Mouse (Mus musculus) adipose tissue, adult 10 weeks (tissue): ENCODE results near the gene Lck. TPM values are rescaled to one million over a fixed set of nuclear protein-coding genes. Genes with fewer than 3 reads are reported as not detected.

Source experiments
- polyA plus RNA-seq: library from polyadenylated mRNA; stranded (reverse); fragments of 350-450 nt; fragmentation: Illumina TruSeq; extraction: RNeasy Lipid Tissue Mini Kit (QIAGEN cat#74804); gene quantifications from one replicate; pipeline ENCODE4 v1.2.3, GENCODE M21; 2014; ENCODE audit warnings: low read depth, low replicate concordance

The Lck gene
- polyA plus RNA-seq, result 1.5 TPM

DNA sequence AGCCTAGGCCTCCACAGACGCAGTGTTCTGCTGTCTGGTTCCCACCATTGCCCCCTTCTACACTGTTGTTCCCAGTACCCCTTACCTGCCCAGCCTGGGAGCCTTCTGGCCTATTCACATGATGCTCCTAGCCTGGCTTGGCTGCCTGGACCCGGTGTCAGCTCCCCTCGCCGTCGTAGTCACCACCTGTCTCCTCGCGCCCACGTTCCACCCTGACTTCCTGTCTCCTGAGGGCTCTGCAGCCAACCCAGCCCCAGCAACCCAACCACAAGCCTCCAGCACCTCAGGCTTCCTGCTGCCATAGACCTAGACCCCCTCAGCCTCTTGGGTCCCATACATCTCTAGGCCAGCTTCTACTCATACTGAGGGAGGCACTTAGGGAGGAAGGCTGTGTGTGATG, at the start of gene Lck:
Gene Lck, minus strand, starts transcription at position 212 of the 400 bp plus-strand sequence.

DNA sequence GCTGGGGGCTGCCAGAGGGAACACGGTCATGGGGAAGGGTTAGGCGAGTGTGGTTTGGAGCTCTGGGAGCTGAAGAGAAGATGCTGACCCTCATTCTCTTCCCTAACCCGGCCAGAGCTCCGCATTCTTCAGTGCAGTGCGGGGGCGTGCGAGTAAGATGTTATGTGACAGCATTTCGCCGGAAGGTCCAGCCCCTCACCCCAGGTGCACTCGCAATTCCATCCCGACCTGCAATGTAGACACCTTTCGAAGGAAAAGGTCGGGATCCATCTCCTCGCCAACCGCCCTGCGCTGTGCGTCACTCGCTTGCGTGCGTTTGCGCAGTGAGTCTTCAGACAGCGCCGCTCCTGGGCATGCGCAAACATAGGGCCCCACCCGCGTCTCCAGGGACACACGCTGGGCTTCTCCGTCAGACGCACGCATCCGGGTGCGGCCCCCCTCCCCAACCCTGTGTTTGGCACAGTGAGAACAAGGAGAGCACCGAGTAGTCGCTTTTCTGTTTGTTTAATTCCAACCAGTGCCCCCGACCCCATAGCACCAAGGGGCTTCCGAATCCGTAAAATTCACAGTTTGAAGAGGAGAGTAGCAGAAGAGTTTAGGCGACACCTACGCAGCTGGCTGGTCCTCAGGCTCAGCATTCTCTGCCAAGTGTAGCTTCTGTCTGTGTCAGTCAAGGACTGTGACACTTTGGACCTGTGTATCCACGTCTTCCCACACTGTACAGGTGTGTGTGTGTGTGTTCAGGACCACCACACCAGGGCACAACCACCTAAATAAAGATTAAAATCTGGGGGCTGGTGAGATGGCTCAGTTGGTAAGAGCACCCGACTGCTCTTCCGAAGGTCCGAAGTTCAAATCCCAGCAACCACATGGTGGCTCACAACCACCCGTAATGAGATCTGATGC, 45.6 kb upstream of the Lck start, which contains the start of gene Iqcc:
Gene Iqcc, minus strand, starts transcription at position 314 of the 906 bp plus-strand sequence.

DNA sequence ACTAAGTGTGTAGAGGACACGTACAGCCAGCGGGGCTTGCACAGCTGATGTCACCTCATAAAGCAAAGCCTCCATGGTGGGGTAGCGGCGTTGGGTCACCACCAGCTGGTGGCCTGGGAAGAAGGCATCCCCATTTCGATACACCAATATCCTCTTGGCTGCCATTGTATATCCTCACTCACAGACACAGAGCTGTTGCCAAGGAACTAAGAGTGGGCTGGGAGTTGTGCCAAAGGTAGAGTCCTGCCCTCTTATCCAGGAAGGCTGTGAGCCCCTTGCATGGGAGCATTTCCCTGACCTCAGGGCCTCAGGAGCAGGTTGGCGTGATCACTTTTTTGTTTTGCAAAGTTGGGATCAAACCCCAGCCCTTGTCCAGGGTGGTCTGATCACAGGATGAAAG, 40.7 kb upstream of the Lck start, which contains the start of gene Dcdc2b:
Gene Dcdc2b, minus strand, starts transcription at position 165 of the 400 bp plus-strand sequence.

DNA sequence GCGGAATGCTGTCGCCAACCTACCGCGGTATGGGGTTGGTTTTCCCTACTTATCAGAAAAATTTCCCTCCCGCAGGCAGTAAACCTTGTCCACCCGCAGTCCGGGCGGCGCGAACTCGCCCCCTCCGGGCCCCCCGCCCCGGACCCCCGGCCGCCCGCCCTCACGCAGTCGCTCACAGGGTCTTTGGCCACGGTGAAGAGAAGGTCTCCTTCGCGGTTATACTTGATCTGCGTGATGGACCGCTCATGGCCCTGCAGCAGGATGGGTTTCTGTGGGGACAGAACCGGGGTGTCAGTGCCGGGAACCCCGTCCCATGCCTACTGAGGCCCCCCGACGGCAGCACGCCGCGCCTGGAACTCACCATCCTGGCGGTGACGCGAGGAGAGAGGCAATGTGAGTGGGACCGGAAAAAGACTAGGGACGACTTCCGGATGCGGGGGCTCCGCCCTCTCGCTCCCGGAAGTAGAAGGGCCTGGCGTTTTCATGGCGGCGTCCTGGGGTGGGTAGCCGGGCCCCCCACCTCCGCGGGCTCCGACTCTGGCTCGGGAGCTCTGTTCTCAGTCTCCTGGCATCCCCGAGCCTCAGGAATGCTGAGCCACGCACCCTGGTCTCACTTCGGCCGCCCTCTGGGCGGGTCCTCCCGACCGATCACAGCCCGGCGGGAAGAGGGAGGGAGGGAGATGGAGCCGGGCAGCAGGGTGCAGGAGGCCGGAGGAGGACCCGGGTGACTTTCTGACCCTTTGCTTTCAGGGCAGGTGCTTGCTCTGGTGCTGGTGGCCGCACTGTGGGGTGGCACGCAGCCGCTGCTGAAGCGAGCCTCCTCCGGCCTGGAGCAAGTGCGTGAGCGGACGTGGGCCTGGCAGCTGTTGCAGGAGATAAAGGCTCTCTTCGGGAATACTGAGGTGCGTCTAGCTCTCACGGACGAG, 27.1 kb upstream of the Lck start, which contains the start of the genes Eif3i and Tmem234:
Gene Eif3i, minus strand, starts transcription at position 416 of the 926 bp plus-strand sequence.
Gene Tmem234, plus strand, starts transcription at position 436 of the 926 bp plus-strand sequence.

DNA sequence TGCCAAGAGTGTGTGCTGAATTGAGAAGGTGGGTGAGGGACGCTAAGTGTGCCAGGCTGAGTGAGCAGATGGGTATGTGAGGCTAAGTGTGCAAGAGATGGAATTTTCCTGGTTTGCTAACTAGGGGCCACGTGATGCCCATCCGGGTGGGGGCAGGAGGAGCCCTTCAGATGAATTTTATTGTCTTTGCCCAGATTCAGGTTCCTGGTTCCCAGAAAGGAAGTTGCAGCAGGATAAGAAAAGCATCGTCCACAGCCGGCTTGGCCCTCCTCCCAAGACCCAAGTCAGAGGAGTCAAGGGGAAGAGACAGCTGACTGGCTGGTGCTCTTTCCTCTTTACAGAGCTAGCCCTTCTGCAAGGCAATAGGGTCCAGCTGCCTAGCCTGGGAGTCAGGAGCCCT, 5.0 kb upstream of the Lck start, which contains the start of gene Fam167b:
Gene Fam167b, minus strand, starts transcription at position 84 of the 400 bp plus-strand sequence.

DNA sequence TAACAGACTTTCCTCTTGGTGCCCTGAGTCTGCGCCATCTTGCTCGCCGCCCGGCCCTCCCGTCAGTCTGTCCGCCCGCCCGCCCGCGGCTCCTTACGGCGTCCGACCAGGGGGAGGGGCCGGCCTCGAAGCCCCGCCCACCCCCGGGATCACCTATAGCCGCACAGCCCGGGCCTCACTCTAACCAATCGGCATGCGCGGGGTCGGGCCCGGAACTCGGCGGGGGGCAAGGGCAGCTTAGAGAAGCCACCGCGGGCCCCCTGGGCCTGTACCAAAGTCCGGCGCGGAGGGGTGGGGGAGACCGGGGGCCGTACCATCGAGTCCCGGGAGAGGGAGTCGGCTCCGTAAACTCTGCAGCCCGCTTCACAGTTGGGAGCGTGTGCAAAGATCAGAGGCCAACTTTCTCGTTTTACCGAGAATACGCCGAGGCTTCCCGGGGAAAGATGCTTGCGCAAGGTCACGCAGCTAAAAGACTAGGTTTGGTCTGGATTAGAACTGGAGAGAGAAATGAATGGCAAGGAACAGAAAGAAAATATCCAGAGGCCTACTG, 30.8 kb downstream of the Lck start, which contains the start of gene Hdac1:
Gene Hdac1, minus strand, starts transcription at position 122 of the 550 bp plus-strand sequence.

DNA sequence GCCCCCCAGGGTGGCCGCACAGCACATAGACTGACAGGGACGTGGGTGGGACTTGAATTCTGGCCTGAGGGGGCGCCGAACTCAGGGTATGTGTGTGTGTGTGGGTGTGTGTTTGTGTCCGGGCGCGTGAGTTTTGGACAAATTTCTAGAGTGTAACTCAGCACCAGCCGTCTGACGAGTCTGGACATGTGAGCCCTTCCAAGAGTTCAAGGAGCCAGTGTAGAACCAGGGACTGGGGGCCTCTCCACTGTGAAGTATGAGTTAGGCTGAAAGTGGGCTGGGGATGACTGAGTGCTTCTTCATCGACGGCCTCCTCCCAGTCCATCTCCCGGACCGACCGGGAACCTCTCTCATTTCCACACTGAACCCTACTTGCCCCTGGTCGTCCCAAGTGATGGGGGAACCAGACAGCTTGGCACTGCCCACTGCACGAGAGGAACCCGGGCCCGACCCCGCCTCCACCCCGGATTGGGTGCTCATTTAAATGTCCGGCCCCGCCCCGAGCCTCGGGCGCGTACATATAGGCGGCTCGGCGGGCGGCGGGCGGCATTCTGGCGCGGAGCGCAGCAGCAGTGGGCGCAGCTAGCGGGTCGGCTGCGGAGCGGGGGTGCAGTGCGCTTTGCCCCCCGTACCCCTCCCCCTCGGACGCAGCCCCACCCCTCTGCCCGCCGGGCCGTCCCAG, 60.2 kb downstream of the Lck start, which contains the start of gene Marcksl1:
Gene Marcksl1, plus strand, starts transcription at position 496 of the 682 bp plus-strand sequence.

Other genes with a start within 250 kb of the Lck start
- 58.2 TPM for gene Rbbp4, start 238.3 kb downstream of the Lck start, polyA plus RNA-seq
- gene Zbtb8os, start 237.9 kb downstream of the Lck start, polyA plus RNA-seq, result 75.2 TPM
- 11.8 TPM for gene Zbtb8a, start 195.5 kb downstream of the Lck start, polyA plus RNA-seq
- gene Zbtb8b, start 132.8 kb downstream of the Lck start, polyA plus RNA-seq, result 1.8 TPM
- 44.2 TPM for gene Bsdc1, start 112.1 kb downstream of the Lck start, polyA plus RNA-seq
- gene Tssk3, start 82.6 kb downstream of the Lck start, polyA plus RNA-seq, result 7.4 TPM
- gene Fam229a, start 82.5 kb downstream of the Lck start, polyA plus RNA-seq, result 11.9 TPM
- gene Marcksl1, start 60.1 kb downstream of the Lck start, polyA plus RNA-seq, result 50.9 TPM
- 73.0 TPM for gene Hdac1, start 30.9 kb downstream of the Lck start, polyA plus RNA-seq
- 2.7 TPM for gene Fam167b, start 4.9 kb upstream of the Lck start, polyA plus RNA-seq
- 259 TPM for gene Eif3i, start 27.0 kb upstream of the Lck start, polyA plus RNA-seq
- 210 TPM for gene Tmem234, start 27.0 kb upstream of the Lck start, polyA plus RNA-seq
- gene Dcdc2b, start 40.6 kb upstream of the Lck start, polyA plus RNA-seq, result 5.0 TPM
- 36.2 TPM for gene Iqcc, start 45.5 kb upstream of the Lck start, polyA plus RNA-seq
- gene Ccdc28b, start 50.3 kb upstream of the Lck start, polyA plus RNA-seq, result 41.8 TPM
- gene Txlna, start 67.4 kb upstream of the Lck start, polyA plus RNA-seq, result 38.5 TPM
- gene Kpna6, start 99.1 kb upstream of the Lck start, polyA plus RNA-seq, result 35.5 TPM
- 11.9 TPM for gene Tmem39b, start 123.2 kb upstream of the Lck start, polyA plus RNA-seq
- gene Khdrbs1, start 168.7 kb upstream of the Lck start, polyA plus RNA-seq, result 39.9 TPM
- 146 TPM for gene Ptp4a2, start 237.6 kb upstream of the Lck start, polyA plus RNA-seq